Mouse (Mus musculus) embryo, embryonic 10.5 days (tissue): ENCODE measurements around the gene Utp20.

Experiments used
- DNase-seq: peaks from one replicate; pipeline ENCODE4 v3.0.0-alpha.2; 2015; ENCODE audit warnings: low spot score

Utp20 gene

DNA sequence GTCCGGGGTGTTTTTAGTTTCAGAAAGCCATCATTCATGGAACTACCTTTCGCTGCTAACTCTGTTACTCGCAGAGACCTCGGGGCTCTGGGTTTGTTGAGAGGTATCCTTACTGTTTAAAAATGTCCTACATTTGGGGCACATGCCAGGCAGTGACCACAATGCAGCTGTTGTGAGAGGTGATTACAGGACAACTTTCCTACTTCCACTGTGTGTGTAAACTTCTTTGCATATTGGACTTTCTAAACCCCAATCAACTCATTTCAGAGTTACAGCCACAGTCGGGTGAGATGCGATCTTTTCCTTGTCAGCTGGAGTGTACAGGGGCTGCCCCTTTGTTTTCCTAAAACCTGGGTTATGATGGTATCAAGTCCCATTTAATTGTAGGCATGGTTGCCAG lies 111.0 kb downstream of the Utp20 start:
- no peak for DNase-seq

DNA sequence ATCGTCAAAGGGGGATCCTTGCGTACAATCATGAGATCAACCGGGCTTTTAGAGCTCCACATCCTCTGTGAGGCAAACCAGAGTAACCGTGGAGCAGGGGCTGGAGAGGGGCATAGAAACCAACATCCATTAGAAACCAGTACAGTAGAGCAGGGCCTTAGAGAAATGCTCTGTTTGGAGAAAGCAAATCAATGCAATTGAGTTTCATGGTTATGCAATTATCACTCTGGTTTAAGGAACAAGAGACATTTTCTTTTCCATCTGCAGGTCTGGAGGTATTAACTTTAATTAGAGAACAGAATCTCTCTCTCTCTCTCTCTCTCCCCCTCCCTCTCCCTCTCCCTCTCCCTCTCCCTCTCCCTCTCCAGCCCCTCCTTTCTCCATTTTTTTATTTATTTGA lies 111.9 kb downstream of the Utp20 start:
- DNase-seq: no peak

GRCm38 (mm10) chr10:88712359-88712758 lies 114.2 kb downstream of the Utp20 start:
- DNase-seq: no peak

DNA sequence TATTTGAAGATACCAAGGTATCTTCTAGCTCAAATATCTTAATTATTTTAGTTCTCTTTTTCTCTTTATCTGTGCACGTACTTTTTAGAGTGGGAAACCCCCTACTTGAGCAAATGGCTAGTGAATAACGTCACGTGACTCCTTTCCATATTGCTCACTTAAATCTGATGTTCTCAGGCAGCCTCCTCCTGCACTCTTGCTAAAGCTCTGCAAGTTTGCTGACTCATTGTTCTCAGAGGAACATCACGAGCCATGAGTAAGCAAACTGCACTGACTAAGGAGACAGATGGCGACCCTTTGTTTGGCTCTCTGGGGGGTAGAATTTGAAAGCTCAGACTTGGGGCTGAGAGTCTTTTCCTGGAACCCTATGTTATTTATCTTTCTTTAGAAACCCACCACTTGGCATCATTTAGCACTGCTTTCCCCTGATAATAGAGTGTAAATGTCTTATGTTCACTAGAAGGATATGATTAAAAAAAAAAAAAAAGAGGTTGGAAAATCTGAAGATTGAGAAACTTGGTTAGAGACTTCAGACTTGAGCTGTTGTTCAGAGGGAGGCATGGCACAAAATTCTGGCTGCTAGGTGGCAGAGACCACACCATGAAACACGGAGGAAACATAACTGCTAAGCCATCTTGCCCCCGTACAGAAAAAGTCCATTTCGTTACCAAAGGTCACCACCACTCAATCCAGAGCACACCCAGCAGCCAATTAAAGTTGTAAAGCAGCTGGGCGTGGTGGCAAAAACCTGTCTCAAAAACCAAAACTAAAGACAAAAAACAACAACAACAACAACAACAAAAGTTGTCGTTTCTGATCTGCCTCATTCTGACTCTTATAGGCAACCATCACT lies 117.7 kb downstream of the Utp20 start:
- DNase-seq: peak; percentile 49

DNA sequence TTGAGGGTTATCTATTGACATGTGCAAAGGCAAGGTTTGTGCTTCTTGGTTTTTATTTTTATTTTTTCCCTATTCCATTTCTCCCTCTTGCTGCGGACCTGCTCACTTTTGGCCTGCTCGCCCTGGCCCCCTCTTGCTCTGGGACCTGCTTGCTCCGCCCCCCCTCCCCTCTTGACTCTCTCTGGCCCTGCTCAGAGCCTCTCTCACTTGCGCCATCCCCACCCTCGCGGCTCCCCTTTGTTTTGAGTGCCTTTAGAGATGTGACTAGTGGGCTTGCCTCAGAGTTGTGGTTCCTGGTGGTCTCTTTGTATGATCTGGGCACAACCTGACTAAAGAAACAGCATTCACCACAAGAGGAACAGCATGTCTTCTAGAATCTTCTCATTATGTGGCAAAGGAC lies 125.7 kb downstream of the Utp20 start:
- no peak for DNase-seq
